Mouse (Mus musculus): ENCODE data around the gene Phox2a. TPM values are rescaled to one million over a fixed set of nuclear protein-coding genes. Genes with fewer than 3 reads are reported as not detected.

Phox2a gene
- polyA plus RNA-seq, 1 experiment, result 0.05 TPM

DNA sequence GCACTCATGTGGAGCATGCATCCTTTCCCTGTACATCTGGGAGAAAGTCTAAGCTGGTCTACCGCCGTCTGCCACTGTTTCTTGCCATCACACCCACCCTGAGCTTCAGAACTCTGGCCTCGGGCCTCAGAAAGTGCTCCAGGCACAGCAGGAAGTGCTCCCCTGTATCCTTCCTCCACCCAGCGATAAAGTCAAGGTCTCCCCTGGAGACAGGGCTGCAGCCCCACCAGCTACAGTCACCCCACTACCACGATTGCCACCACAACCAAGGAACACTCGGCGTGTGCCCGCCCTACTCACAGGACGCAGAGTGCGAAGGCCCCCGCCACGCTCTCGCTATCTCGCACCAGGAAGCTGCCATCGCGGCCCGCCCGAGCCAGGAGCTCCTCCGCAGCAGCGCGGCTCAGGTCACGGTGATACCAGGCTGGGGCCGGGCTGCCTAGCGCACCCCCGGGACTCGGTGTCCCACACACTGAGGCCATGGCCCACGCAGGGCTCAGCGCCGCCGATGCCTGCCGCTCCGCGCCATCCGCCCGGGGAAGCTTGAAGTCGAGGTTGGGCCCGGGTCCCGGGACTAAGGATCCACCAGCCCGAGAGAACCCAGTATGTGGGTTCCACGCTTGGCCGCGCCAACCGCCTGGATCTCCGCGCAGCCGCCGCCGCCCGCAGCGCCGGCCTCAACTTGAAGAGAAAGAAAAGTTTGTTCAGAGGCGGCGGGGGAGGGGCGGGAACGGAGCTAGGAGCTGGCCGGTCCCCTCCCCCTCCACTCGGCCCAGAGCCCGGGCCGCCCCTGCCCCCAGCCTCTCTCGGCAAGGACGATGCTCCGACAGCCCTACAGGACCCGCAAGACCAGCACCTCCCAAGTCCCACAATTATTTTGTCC, 18.4 kb downstream of the Phox2a start:
- Histone ChIP-seq H3K79me3 (ENCODE audit: low read depth) (peaks cover 29% of the 10 kb centered on the region), H3ac (ENCODE audit: control insufficient read depth, insufficient read length, low read depth) (peak overlapping the region; percentile 100), H3K27me3 (ENCODE audit: control insufficient read depth, insufficient read depth, insufficient read length) (no peaks in the 10 kb centered on the region), H3K4me3 (ENCODE audit: insufficient read depth, poor library complexity, severe bottlenecking) (peak overlapping the region; percentile 61), H3K36me3 (ENCODE audit: control insufficient read depth, insufficient read depth) (peaks cover 40% of the 10 kb centered on the region), H3K79me2 (ENCODE audit: control insufficient read depth, insufficient read depth) (peaks cover 44% of the 10 kb centered on the region)
- no peak for TF ChIP-seq MYOD1 (IDR thresholded peaks at IDR 0.05; ENCODE audit: control insufficient read depth, insufficient read length, low read depth)
- no peak for TF ChIP-seq FOSL1 (IDR thresholded peaks at IDR 0.05; ENCODE audit: insufficient read depth, low read length, poor library complexity, severe bottlenecking)
- TF ChIP-seq USF1 (IDR thresholded peaks at IDR 0.05; ENCODE audit: low read depth), result no peak
- TF ChIP-seq CTCF (IDR thresholded peaks at IDR 0.05; ENCODE audit: control insufficient read depth, insufficient read depth, insufficient read length), result no peak
- no peak for TF ChIP-seq MAX (IDR thresholded peaks at IDR 0.05)
- no peak for TF ChIP-seq MYOG (IDR thresholded peaks at IDR 0.05; ENCODE audit: control insufficient read depth, extremely low read depth, insufficient read length)

GRCm38 (mm10) chr7:101837154-101837605, 19.1 kb downstream of the Phox2a start:
- peaks cover 44% of the 10 kb centered on the region for H3K79me2 ChIP-seq (ENCODE audit: control insufficient read depth, insufficient read depth)
- peaks cover 33% of the 10 kb centered on the region for H3K36me3 ChIP-seq (ENCODE audit: control insufficient read depth, insufficient read depth)
- no peak for TF ChIP-seq MYOG (IDR thresholded peaks at IDR 0.05; ENCODE audit: control insufficient read depth, extremely low read depth, insufficient read length)
- no peak for TF ChIP-seq CTCF (IDR thresholded peaks at IDR 0.05; ENCODE audit: control insufficient read depth, insufficient read depth, insufficient read length)
- TF ChIP-seq CEBPB (IDR thresholded peaks at IDR 0.05; ENCODE audit: low read depth), result no peak
- no peak for TF ChIP-seq USF1 (IDR thresholded peaks at IDR 0.05; ENCODE audit: low read depth)
- TF ChIP-seq MAX (IDR thresholded peaks at IDR 0.05), result no peak
- no peak for TF ChIP-seq FOSL1 (IDR thresholded peaks at IDR 0.05; ENCODE audit: insufficient read depth, low read length, poor library complexity, severe bottlenecking)
- TF ChIP-seq MYOD1 (IDR thresholded peaks at IDR 0.05; ENCODE audit: control insufficient read depth, insufficient read length, low read depth), result no peak
- H3K27me3 ChIP-seq (ENCODE audit: control insufficient read depth, insufficient read depth, insufficient read length), result no peaks in the 10 kb centered on the region
- peak overlapping the region; percentile 61 for H3K4me3 ChIP-seq (ENCODE audit: insufficient read depth, poor library complexity, severe bottlenecking)
- H3ac ChIP-seq (ENCODE audit: control insufficient read depth, insufficient read length, low read depth), result peak overlapping the region; percentile 100
- H3K79me3 ChIP-seq (ENCODE audit: low read depth), result peaks cover 29% of the 10 kb centered on the region

DNA sequence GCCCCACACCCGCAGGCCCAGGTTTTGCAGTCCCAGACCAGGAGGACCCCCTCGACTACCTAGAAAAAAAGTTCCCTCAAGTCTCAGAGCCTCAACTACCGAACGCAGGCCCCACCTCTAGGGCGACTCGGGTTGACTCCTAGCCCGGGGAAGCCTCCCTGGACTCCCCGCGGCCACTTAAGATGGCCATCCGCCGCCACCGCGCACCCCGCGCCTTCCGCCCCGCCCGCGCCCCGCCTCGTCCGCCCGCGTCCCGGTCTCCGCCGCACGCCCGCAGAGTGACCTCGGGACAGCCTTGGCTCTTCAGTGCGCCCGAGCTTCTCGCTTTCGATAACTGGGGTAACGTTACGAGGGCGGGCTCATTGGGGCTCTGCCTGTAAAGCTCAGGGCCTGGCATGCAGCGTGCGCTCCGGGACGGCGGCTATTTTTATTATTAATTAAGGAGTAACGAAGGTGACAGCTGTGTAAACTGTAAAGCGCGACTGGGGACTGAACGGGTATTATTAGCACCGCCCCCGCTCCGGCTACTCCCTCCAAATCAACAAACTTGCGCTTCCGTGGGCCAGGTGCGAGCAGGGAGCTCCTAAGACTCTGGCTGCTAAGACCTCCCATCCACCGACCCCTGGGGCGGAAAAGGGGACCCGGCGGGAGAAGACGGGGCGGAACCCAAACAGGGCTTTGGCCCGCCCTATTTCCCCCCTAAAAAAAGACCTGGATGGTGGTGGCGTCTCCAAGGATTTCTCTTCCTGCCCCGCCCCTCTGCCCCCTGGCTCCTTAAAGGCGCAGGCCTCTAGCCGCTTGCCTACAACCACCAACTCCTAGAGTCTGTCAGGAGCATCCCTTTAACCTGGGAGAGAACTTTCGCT, 19.7 kb downstream of the Phox2a start, which contains the start of gene Inppl1:
TSS of gene Inppl1 (minus strand) at position 624 of the 866 bp plus-strand sequence.
- Histone ChIP-seq H3K4me3 (ENCODE audit: insufficient read depth, poor library complexity, severe bottlenecking) (peak within 1 kb of the TSS; percentile 61), H3ac (ENCODE audit: control insufficient read depth, insufficient read length, low read depth) (peak within 1 kb of the TSS; percentile 100), H3K79me2 (ENCODE audit: control insufficient read depth, insufficient read depth) (peaks cover 44% of the 10 kb centered on the region), H3K36me3 (ENCODE audit: control insufficient read depth, insufficient read depth) (peaks cover 26% of the 10 kb centered on the region), H3K27me3 (ENCODE audit: control insufficient read depth, insufficient read depth, insufficient read length) (no peaks in the 10 kb centered on the region), H3K79me3 (ENCODE audit: low read depth) (peaks cover 27% of the 10 kb centered on the region)
- TF ChIP-seq FOSL1 (IDR thresholded peaks at IDR 0.05; ENCODE audit: insufficient read depth, low read length, poor library complexity, severe bottlenecking) (no peak), MAX (IDR thresholded peaks at IDR 0.05) (no peak), MYOD1 (IDR thresholded peaks at IDR 0.05; ENCODE audit: control insufficient read depth, insufficient read length, low read depth) (peak; percentile 44), CTCF (IDR thresholded peaks at IDR 0.05; ENCODE audit: control insufficient read depth, insufficient read depth, insufficient read length) (no peak)

GRCm38 (mm10) chr7:101844186-101844585, 26.1 kb downstream of the Phox2a start:
- Histone ChIP-seq H3K79me3 (ENCODE audit: low read depth) (no peaks in the 10 kb centered on the region), H3K4me3 (ENCODE audit: insufficient read depth, poor library complexity, severe bottlenecking) (no peak overlapping the region), H3K79me2 (ENCODE audit: control insufficient read depth, insufficient read depth) (no peaks in the 10 kb centered on the region), H3ac (ENCODE audit: control insufficient read depth, insufficient read length, low read depth) (no peak overlapping the region), H3K36me3 (ENCODE audit: control insufficient read depth, insufficient read depth) (no peaks in the 10 kb centered on the region), H3K27me3 (ENCODE audit: control insufficient read depth, insufficient read depth, insufficient read length) (no peaks in the 10 kb centered on the region)
- TF ChIP-seq USF1 (IDR thresholded peaks at IDR 0.05; ENCODE audit: low read depth) (no peak), MYOD1 (IDR thresholded peaks at IDR 0.05; ENCODE audit: control insufficient read depth, insufficient read length, low read depth) (no peak), MAX (IDR thresholded peaks at IDR 0.05) (no peak), CTCF (IDR thresholded peaks at IDR 0.05; ENCODE audit: control insufficient read depth, insufficient read depth, insufficient read length) (no peak), MYOG (IDR thresholded peaks at IDR 0.05; ENCODE audit: control insufficient read depth, extremely low read depth, insufficient read length) (no peak), CEBPB (IDR thresholded peaks at IDR 0.05; ENCODE audit: low read depth) (no peak), FOSL1 (IDR thresholded peaks at IDR 0.05; ENCODE audit: insufficient read depth, low read length, poor library complexity, severe bottlenecking) (no peak)

DNA sequence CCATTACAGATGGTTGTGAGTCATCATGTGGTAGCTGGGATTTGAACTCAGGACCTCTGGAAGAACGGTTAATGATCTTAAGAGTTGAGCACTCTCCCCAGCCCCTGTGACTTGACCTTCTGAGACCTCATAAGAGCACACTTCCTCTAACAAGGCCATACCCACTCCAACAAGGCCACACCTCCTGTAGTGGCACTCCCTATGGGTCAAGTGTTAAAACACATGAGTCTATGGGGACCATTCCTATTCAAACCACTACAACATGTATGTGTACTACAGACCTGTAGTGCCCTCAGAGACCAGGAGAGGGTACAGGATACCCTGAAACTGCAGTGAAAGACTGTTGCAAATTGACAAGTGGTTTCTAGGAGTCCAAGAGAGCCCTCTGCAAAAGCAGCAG, 29.8 kb downstream of the Phox2a start:
- no peak for TF ChIP-seq USF1 (IDR thresholded peaks at IDR 0.05; ENCODE audit: low read depth)
- no peak for TF ChIP-seq CEBPB (IDR thresholded peaks at IDR 0.05; ENCODE audit: low read depth)
- no peak for TF ChIP-seq MYOG (IDR thresholded peaks at IDR 0.05; ENCODE audit: control insufficient read depth, extremely low read depth, insufficient read length)
- no peak for TF ChIP-seq CTCF (IDR thresholded peaks at IDR 0.05; ENCODE audit: control insufficient read depth, insufficient read depth, insufficient read length)
- TF ChIP-seq MAX (IDR thresholded peaks at IDR 0.05), result no peak
- TF ChIP-seq MYOD1 (IDR thresholded peaks at IDR 0.05; ENCODE audit: control insufficient read depth, insufficient read length, low read depth), result no peak
- no peak for TF ChIP-seq FOSL1 (IDR thresholded peaks at IDR 0.05; ENCODE audit: insufficient read depth, low read length, poor library complexity, severe bottlenecking)
- H3K79me2 ChIP-seq (ENCODE audit: control insufficient read depth, insufficient read depth), result no peaks in the 10 kb centered on the region
- no peaks in the 10 kb centered on the region for H3K27me3 ChIP-seq (ENCODE audit: control insufficient read depth, insufficient read depth, insufficient read length)

More for the DNA sequence above, 29.8 kb downstream of the Phox2a start:
- Histone ChIP-seq H3K4me3 (ENCODE audit: insufficient read depth, poor library complexity, severe bottlenecking) (no peak overlapping the region), H3K79me3 (ENCODE audit: low read depth) (no peaks in the 10 kb centered on the region), H3ac (ENCODE audit: control insufficient read depth, insufficient read length, low read depth) (no peak overlapping the region), H3K36me3 (ENCODE audit: control insufficient read depth, insufficient read depth) (no peaks in the 10 kb centered on the region)

Measured in C2C12 (cell line).